In genomic region chr10:82745301-82745700, GRCm38 (mm10) we compare ENCODE assay signal across 27 mouse cellular contexts. TPM values are rescaled to one million over a fixed set of nuclear protein-coding genes. Genes with fewer than 3 reads are reported as not detected.
"Had no signal": no experiment of that assay in that cellular context is flagged by ENCODE, and none has a peak within 500 bp of the region (broad histone marks: within the 10 kb centered on the region; RNA-seq: fewer than 3 reads in every experiment).

No protein-coding gene starts in this region.

- H3K4me3 ChIP-seq: embryonic facial prominence, embryonic 10.5 days; embryonic facial prominence, embryonic 12.5 days; embryonic facial prominence, embryonic 13.5 days; embryonic facial prominence, embryonic 15.5 days; erythroblast, embryonic 14.5 days; forebrain, embryonic 10.5 days; forebrain, embryonic 12.5 days; forebrain, embryonic 13.5 days; gastrocnemius, adult 2 months; heart, adult 2 months; heart, embryonic 10.5 days had no signal

- H3K9me3 ChIP-seq: embryonic facial prominence, embryonic 10.5 days; embryonic facial prominence, embryonic 12.5 days; embryonic facial prominence, embryonic 13.5 days; embryonic facial prominence, embryonic 15.5 days; forebrain, embryonic 10.5 days; forebrain, embryonic 12.5 days; forebrain, embryonic 13.5 days; heart, embryonic 10.5 days had no signal

- H3K27me3 ChIP-seq: embryonic facial prominence, embryonic 12.5 days; embryonic facial prominence, embryonic 13.5 days; embryonic facial prominence, embryonic 15.5 days; forebrain, embryonic 12.5 days; forebrain, embryonic 13.5 days had no signal

- H3K9ac ChIP-seq: embryonic facial prominence, embryonic 12.5 days; embryonic facial prominence, embryonic 13.5 days; embryonic facial prominence, embryonic 15.5 days; forebrain, embryonic 12.5 days; forebrain, embryonic 13.5 days; forebrain, postnatal 0 days had no signal

- H3K27ac ChIP-seq: embryonic facial prominence, embryonic 10.5 days; embryonic facial prominence, embryonic 12.5 days; embryonic facial prominence, embryonic 13.5 days; embryonic facial prominence, embryonic 15.5 days; forebrain, embryonic 10.5 days; forebrain, embryonic 12.5 days; forebrain, embryonic 13.5 days; gastrocnemius, adult 2 months; heart, adult 2 months; heart, embryonic 10.5 days had no signal

- ATAC-seq: forebrain, embryonic 13.5 days; forebrain, embryonic 14.5 days; forebrain, embryonic 16.5 days; forebrain, postnatal 0 days had no signal

- DNase-seq: cerebellum, adult 9-11 months; cerebellum, postnatal 10 days; cerebellum, postnatal 14 days; cerebellum, postnatal 25 days; cerebellum, postnatal 36 days; embryo, embryonic 11 days; forebrain, postnatal 0 days; gastrocnemius, adult 2 months; gastrocnemius, postnatal 10 days; gastrocnemius, postnatal 14 days; gastrocnemius, postnatal 25 days; gastrocnemius, postnatal 36 days; heart, adult 11 months; heart, adult 18-20 months; heart, adult 2 months had no signal

- H3K4me2 ChIP-seq: embryonic facial prominence, embryonic 12.5 days; embryonic facial prominence, embryonic 13.5 days; embryonic facial prominence, embryonic 15.5 days; forebrain, embryonic 12.5 days; forebrain, embryonic 13.5 days; heart, embryonic 11.5 days had no signal

- H3K4me1 ChIP-seq: embryonic facial prominence, embryonic 10.5 days; embryonic facial prominence, embryonic 12.5 days; embryonic facial prominence, embryonic 13.5 days; embryonic facial prominence, embryonic 15.5 days; forebrain, embryonic 10.5 days; forebrain, embryonic 12.5 days; forebrain, embryonic 13.5 days; heart, embryonic 10.5 days had no signal

RNA-seq across cellular contexts. Expression of gene Glt8d2, which starts 54.9 kb away (rescaled TPM):
- polyA plus RNA-seq: erythroblast, embryonic 14.5 days had no signal
